Mouse (Mus musculus) bone marrow macrophage, adult 2 months (primary cell): ENCODE measurements around the gene H2-Oa.

Experiments used
- CTCF ChIP-seq: IDR thresholded peaks from 2 replicates; pipeline ENCODE4 v1.5.1; 2012; ENCODE audit warnings: low read depth, mild to moderate bottlenecking, low read length, moderate library complexity
- POLR2A ChIP-seq: IDR thresholded peaks from 2 replicates; pipeline ENCODE4 v1.6.1; 2012; ENCODE audit warnings: mild to moderate bottlenecking, low read depth, low read length, borderline replicate concordance

- TF ChIP-seq CTCF (no peak), POLR2A (no peak)
Measured at GRCm38 (mm10) chr17:34117421-34118112, 25.4 kb downstream of the H2-Oa start.
